Mouse (Mus musculus) hindbrain, embryonic 14.5 days (tissue): ENCODE data around the gene Samhd1. TPM values are rescaled to one million over a fixed set of nuclear protein-coding genes. Genes with fewer than 3 reads are reported as not detected.

Experiments
- ATAC-seq: fragments of 200-750 bp; cut with Nextera tagmentation; 2 replicates; pipeline ENCODE4 v1.8.0; 2017; ENCODE audit warnings: moderate number of reproducible peaks, mild to moderate bottlenecking, moderate TSS enrichment, moderate library complexity; ENCODE audit not compliant: low FRiP score
- DNase-seq: peaks from one replicate; pipeline ENCODE4 v3.0.0-alpha.2; 2015; ENCODE audit warnings: low spot score
- H3K27ac ChIP-seq: fragments of 300-500 bp; sonication (generic); 2 replicates; pipeline ENCODE4 v1.5.1; 2014; ENCODE audit warnings: mild to moderate bottlenecking, moderate library complexity
- H3K27me3 ChIP-seq: fragments of 300-500 bp; sonication (generic); 2 replicates; pipeline ENCODE4 v1.6.1; 2014; ENCODE audit warnings: mild to moderate bottlenecking, low read length, mixed read lengths; ENCODE audit not compliant: control insufficient read depth, insufficient read depth
- H3K36me3 ChIP-seq: fragments of 300-500 bp; sonication (generic); replicated peaks from 2 replicates; pipeline ENCODE4 v1.6.1; 2014; ENCODE audit not compliant: control insufficient read depth, insufficient read depth
- H3K4me1 ChIP-seq: fragments of 300-500 bp; sonication (generic); replicated peaks from 2 replicates; pipeline ENCODE4 v1.6.1; 2014; ENCODE audit warnings: antibody characterized with exemption, low read length, mixed read lengths; ENCODE audit not compliant: control insufficient read depth, insufficient read depth
- H3K4me2 ChIP-seq: fragments of 300-500 bp; sonication (generic); replicated peaks from 2 replicates; pipeline ENCODE4 v1.6.1; 2014; ENCODE audit warnings: mild to moderate bottlenecking, moderate library complexity
- H3K4me3 ChIP-seq: fragments of 300-500 bp; sonication (generic); replicated peaks from 2 replicates; pipeline ENCODE4 v1.5.1; 2014; ENCODE audit warnings: mild to moderate bottlenecking, low read length
- H3K9ac ChIP-seq: fragments of 300-500 bp; sonication (generic); 2 replicates; pipeline ENCODE4 v1.6.1; 2014
- H3K9me3 ChIP-seq: fragments of 300-500 bp; sonication (generic); 2 replicates; pipeline ENCODE4 v1.6.1; 2016; ENCODE audit warnings: low read length; ENCODE audit not compliant: control insufficient read depth
- WGBS: fragments of 180-500 bp; shearing (Covaris S2); extraction: QIAGEN DNeasy Blood & Tissue Kit; methylation state at CpG from one replicate; pipeline ENCODE4 v1.1.7; 2014; 5-methylcytosine and 5-hydroxymethylcytosine counted together
- polyA plus RNA-seq: library from polyadenylated mRNA; unstranded; fragments of >200 nt; fragmentation: Nextera tagmentation; extraction: Ambion mirVana; gene quantifications from 2 replicates; pipeline ENCODE4 v1.2.1, GENCODE M21; 2014

The Samhd1 gene
- polyA plus RNA-seq, 1 experiment from 2014 or later = 12.2 TPM

DNA sequence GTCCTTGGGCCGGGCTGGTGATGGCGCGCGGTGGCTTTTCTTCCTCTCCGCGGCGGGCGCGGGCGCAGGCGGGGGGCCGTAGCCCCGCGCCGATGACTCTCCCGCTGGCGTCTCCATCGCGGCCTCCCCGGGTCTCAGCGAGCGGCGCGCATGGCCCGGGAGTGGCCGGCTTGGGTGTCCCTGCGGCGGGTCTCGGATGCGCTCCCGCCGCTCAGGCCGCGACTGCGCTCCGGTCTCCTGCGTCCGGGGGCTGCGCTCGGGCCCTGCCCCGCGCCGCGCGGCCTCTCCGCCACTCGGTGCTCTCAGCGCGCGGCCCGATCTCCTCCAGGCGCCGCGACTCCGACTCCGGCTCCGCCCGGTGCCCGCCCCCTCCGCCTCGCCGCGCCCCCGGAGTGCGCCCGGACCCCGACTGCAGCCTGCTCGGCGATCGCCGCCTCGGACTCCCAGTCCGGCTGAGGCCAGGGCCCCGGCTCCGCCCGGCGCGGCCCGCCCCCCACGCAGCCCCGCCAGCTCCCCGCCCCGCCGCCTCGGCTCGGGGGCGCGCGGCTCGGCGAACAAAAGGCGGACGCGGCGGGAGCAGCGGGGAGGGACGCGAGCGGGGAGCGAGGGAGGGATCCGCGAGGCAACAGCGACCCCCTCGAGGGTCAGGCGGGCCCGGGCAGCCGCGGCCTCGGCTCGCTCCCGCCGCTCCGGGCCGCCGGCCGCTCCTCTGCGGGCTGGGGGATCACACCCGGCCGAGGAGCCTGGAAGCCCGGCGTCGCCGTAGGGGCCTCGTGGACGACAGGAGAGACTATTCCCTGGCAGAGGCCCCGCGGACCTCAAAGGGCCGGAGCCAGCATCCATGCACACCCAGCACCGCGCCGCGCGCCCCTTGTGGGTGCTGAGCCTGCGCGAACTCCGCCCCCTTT is 56.0 kb downstream of the Samhd1 start, which contains the start of gene Soga1:
Soga1 (minus strand) TSS at position 462 of the 908 bp plus-strand sequence.
- DNase-seq = peak; percentile 83
- Histone ChIP-seq H3K9me3 (no peaks in the 10 kb centered on the region), H3K4me3 (peak within 1 kb of the TSS; percentile 96), H3K9ac (peak within 1 kb of the TSS; percentile 99), H3K36me3 (0 out of 2 replicates have a peak, but pooled peaks cover 6% of the 10 kb centered on the region), H3K27ac (peak within 1 kb of the TSS; percentile 98), H3K27me3 (no peaks in the 10 kb centered on the region), H3K4me2 (peak within 1 kb of the TSS; percentile 93), H3K4me1 (peaks cover 40% of the 10 kb centered on the region)
- ATAC-seq = peak; percentile 86
- WGBS = under 1% methylated on average over 85 of the region's 136 CpGs

DNA sequence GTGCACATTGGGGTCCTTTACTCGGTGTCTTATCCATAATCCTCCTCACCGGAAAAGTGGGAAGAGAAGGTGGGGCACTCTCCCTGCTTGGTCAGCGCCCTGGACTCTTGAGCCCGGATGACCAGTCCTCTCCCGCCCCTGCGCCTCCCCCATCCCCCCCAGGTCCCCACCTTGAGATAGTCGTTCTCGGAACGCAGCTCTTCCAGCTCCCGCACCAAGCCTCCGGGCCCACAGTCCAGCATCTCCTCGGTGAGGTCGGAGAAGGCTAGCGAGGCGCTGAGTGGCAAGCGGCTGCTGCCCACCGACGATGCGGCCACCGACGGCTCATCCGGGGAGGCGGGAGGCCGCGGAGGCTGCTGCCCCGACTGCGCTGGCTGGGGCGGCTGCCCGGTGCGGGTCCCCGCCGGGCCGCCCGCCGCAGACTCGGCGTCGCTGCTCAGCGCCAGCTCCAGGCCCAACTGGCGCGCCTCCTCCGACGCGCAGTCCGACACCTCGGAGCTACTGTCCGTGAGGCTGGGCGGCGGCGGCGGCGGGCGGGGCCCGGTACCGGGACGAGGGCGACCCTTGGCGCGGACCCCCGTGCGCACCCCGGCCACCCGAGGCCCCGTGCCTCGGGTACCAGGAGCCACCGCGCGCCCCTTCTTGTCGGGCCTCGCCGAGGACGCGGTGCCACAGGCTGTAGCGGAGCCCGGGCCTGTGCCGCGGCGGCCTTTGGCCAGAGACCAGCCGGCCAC is 56.8 kb downstream of the Samhd1 start:
- H3K36me3 ChIP-seq = peaks cover 13% of the 10 kb centered on the region
- H3K27me3 ChIP-seq = no peaks in the 10 kb centered on the region
- H3K4me3 ChIP-seq = peak overlapping the region; percentile 96
- H3K27ac ChIP-seq = peak overlapping the region; percentile 98
- peaks cover 48% of the 10 kb centered on the region for H3K4me1 ChIP-seq
- ATAC-seq = peak; percentile 18; the same call in 1 of the 2 replicates
- H3K9ac ChIP-seq = peak overlapping the region; percentile 99
- no peak for DNase-seq
- under 1% methylated on average over 66 of the region's 79 CpGs for WGBS
- H3K4me2 ChIP-seq = peak overlapping the region; percentile 93
- H3K9me3 ChIP-seq = no peaks in the 10 kb centered on the region

DNA sequence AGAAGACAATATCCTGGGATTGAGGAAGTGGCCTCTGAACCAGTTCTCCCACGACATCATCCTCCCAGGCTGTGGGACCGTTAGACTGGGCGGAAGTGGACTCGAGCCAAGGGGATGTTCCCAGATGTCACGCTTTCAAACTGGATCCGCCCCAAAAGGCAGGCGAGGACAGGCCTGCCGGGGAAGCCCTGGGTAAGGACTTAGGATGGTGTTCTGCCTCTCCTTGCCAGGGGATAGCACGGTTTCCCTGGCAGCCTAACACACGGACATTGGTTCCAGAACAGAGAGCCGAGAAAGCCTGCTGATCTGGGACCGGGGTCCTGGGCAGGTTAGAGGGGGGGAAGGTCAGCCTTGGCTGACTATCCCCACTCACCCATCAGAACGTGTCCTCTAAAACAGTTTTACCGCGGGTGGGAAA is 57.4 kb downstream of the Samhd1 start:
- under 1% methylated on average over 15 of the region's 15 CpGs for WGBS
- peak overlapping the region; percentile 98 for H3K27ac ChIP-seq
- peak; percentile 4; the same call in 1 of the 2 replicates for ATAC-seq

DNA sequence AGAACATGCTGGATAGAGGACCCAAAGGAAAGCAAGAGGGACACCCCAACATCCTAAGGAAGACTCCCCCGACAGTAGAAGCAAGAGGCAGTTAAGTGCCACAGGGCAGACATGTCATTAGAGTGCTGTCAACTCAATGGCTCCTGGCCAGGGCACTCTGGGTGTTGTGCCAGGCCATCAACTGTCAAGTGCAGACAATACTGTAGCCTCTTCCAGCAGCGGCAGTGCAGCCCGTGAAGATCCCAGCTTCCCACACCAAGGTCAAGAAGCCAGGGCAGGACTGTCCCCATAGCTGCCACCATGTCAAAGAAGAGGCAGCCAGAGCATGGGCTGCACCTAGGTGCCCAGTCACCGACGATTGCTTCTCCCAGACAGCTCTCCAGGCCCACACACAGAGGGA is 57.9 kb downstream of the Samhd1 start:
- H3K27me3 ChIP-seq = no peaks in the 10 kb centered on the region
- H3K9me3 ChIP-seq = no peaks in the 10 kb centered on the region
- H3K4me2 ChIP-seq = peak overlapping the region; percentile 93
- peak; percentile 51 for DNase-seq
- H3K4me1 ChIP-seq = peaks cover 53% of the 10 kb centered on the region
- 6% methylated on average over 5 of the region's 5 CpGs for WGBS
- peak overlapping the region; percentile 96 for H3K4me3 ChIP-seq
- H3K27ac ChIP-seq = peak overlapping the region; percentile 98; the same call in 1 of the 2 replicates
- H3K9ac ChIP-seq = peak overlapping the region; percentile 99
- ATAC-seq = no peak
- peaks cover 21% of the 10 kb centered on the region for H3K36me3 ChIP-seq

More for the DNA sequence above, 57.4 kb downstream of the Samhd1 start:
- H3K9me3 ChIP-seq = no peaks in the 10 kb centered on the region
- H3K4me1 ChIP-seq = peaks cover 48% of the 10 kb centered on the region
- peak overlapping the region; percentile 99 for H3K9ac ChIP-seq
- H3K4me2 ChIP-seq = peak overlapping the region; percentile 93
- peak overlapping the region; percentile 96 for H3K4me3 ChIP-seq
- no peaks in the 10 kb centered on the region for H3K27me3 ChIP-seq
- DNase-seq = peak; percentile 59
- peaks cover 19% of the 10 kb centered on the region for H3K36me3 ChIP-seq

DNA sequence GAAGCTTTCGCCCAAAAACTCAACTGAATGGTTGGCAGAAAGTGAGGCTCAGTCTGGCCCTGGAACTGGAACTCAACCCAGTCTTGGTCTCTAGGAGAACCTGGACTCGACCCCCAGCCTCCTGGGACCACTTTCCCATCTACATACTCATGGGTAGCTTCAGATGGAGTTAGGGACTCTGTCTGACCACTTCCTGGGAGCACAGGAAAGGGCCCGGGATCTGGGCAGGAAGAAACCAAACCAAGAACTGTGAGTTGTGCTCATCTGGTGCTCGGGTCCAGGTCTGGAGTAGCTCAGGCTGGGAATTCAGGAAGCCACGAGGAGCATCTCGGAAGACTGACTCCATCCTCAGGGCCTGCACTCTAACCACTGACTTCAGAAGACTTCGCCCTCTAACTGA is 58.5 kb downstream of the Samhd1 start:
- Histone ChIP-seq H3K9me3 (no peaks in the 10 kb centered on the region), H3K4me1 (peaks cover 59% of the 10 kb centered on the region), H3K27me3 (no peaks in the 10 kb centered on the region), H3K4me3 (peak overlapping the region; percentile 96), H3K9ac (peak overlapping the region; percentile 99), H3K4me2 (peak overlapping the region; percentile 93), H3K36me3 (peaks cover 21% of the 10 kb centered on the region), H3K27ac (no peak overlapping the region)
- ATAC-seq = no peak
- 85% methylated on average over 7 of the region's 7 CpGs for WGBS
- DNase-seq = no peak

DNA sequence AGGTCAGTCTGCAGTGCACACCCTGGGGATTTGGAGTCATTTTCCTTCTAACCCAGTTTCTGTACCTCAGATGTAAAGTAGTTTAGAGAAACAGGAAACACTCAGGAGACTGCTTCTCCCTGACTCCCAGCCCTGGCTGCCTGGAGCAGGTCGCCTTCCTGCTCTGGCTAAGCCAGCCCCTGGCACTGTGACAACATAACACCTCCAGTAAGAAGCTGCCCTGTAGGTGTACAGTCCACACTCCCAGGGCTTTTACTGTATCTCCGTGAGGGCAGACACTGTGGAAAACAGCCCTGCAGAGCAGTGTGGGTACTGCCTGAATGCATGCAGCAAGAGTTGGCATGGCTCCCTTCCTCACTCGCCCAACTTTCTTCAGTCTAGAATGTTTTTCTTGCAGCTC is 59.4 kb downstream of the Samhd1 start:
- no peak for DNase-seq
- Histone ChIP-seq H3K9ac (peak overlapping the region; percentile 99), H3K9me3 (no peaks in the 10 kb centered on the region), H3K27me3 (no peaks in the 10 kb centered on the region), H3K4me1 (peaks cover 68% of the 10 kb centered on the region), H3K4me3 (peak overlapping the region; percentile 96), H3K4me2 (peak overlapping the region; percentile 93), H3K36me3 (peaks cover 21% of the 10 kb centered on the region), H3K27ac (no peak overlapping the region)
- ATAC-seq = no peak
- 57% methylated on average over 3 of the region's 3 CpGs for WGBS

DNA sequence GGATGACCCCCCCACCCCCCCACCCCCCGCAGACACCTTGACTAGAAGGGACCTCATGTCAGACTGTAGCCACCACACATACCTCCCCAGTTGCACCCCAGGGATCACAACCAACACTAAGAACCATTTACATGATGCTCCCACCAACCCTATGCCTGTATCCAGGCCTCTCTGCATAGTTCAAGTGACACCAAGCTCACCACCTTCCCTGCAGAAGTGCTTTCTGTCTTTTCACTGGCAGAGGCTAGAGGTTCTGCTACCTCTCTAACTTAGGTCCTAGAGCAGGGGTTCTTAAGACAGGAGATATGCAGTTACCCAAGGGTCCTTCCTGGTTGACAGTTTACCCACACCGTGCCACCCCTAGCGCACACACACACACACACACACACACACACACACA is 59.8 kb downstream of the Samhd1 start:
- WGBS = 86% methylated on average over 3 of the region's 3 CpGs
- peak overlapping the region; percentile 96; the same call in 1 of the 2 replicates for H3K4me3 ChIP-seq
- H3K27me3 ChIP-seq = no peaks in the 10 kb centered on the region
- no peaks in the 10 kb centered on the region for H3K9me3 ChIP-seq
- no peak overlapping the region for H3K27ac ChIP-seq
- ATAC-seq (no peak), DNase-seq (no peak)
- H3K36me3 ChIP-seq = peaks cover 21% of the 10 kb centered on the region
- H3K4me2 ChIP-seq = peak overlapping the region; percentile 93
- H3K4me1 ChIP-seq = peaks cover 72% of the 10 kb centered on the region
- H3K9ac ChIP-seq = peak overlapping the region; percentile 99

DNA sequence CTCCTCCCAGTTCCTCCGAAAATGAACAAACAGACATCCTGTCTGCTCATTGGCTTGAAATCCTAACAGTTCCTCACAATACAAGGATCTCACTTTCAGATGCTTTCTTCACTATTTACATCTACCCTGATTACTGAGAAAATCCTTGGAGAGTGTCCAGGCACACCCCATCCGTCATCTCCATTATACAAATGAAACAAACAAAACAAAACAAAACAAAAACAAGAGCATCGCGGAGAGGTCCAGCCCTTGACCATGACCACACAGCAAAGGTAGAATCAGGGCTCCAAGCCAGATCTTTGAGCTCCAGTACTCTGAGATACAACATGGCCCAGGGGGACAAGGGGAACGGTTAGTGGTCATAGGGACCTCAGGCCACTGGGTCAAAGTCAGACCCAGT is 60.3 kb downstream of the Samhd1 start:
- Histone ChIP-seq H3K4me1 (peaks cover 74% of the 10 kb centered on the region), H3K27ac (no peak overlapping the region)

More for the DNA sequence above, 60.3 kb downstream of the Samhd1 start:
- H3K4me3 ChIP-seq = peak overlapping the region; percentile 10; the same call in 1 of the 2 replicates
- H3K36me3 ChIP-seq = peaks cover 21% of the 10 kb centered on the region
- 64% methylated on average over 5 of the region's 5 CpGs for WGBS
- H3K27me3 ChIP-seq = no peaks in the 10 kb centered on the region
- H3K9me3 ChIP-seq = no peaks in the 10 kb centered on the region
- peak overlapping the region; percentile 93 for H3K4me2 ChIP-seq
- H3K9ac ChIP-seq = peak overlapping the region; percentile 44
- DNase-seq (no peak), ATAC-seq (no peak)
